Mouse (Mus musculus): Measurements from ENCODE around the gene Dnase1l2.

Dnase1l2 gene

GRCm38 (mm10) chr17:24442632-24443155, at the start of gene Dnase1l2:
TSS of gene Dnase1l2 (minus strand) at chr17:24443105.
- WGBS, result 53% methylated on average over 7 of the region's 7 CpGs

DNA sequence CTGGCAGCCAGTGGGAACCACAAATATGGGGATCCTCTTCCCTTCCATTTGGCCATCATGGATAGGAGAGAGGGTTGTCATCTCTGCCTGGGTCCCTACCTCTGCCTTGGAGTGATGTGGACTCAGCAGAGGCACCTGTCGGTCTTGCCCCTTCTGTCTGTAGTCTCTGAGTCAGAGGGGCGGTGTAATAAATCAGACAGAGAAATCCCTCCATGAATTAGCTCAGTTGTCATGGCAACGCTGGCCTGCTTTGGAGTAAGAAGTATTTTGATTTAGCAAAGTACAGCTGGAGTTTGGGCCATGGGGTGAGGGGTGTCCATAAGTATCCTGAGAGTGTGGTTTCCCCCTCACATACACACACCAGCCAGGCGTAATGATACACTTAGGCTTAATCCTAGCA, 47.5 kb upstream of the Dnase1l2 start:
- 51% methylated on average over 4 of the region's 4 CpGs for WGBS

GRCm38 (mm10) chr17:24489265-24490030, 46.5 kb upstream of the Dnase1l2 start:
- 21% methylated on average over 19 of the region's 19 CpGs for WGBS

DNA sequence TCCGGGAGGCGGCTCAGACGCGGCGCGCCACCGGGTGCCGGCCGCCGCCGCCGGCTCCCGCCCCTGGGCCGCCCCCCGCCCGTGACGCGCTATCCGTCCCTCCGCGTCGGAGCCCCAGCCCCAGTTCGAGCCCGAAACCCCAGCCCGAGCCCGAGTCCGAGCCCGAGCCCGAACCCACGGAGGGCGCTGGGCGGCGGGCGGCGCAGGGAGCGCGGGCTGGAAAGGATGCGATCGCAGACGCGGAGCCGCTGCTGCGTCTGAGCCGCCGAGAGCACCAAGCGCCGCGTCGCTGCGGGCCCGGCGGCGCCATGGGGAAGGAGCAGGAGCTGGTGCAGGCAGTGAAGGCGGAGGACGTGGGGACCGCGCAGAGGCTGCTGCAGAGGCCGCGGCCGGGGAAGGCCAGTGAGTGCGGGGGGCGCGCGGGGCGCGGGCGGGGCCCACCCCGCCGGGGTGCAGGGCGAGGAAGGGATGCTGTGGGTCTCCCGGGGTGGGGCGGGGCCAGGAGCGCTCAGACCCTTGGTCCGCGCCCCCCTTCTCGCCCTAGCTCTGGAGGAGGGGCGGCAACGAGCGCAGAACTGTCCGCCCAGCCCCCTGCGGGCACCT, 45.9 kb upstream of the Dnase1l2 start:
- under 1% methylated on average over 70 of the region's 81 CpGs for WGBS

DNA sequence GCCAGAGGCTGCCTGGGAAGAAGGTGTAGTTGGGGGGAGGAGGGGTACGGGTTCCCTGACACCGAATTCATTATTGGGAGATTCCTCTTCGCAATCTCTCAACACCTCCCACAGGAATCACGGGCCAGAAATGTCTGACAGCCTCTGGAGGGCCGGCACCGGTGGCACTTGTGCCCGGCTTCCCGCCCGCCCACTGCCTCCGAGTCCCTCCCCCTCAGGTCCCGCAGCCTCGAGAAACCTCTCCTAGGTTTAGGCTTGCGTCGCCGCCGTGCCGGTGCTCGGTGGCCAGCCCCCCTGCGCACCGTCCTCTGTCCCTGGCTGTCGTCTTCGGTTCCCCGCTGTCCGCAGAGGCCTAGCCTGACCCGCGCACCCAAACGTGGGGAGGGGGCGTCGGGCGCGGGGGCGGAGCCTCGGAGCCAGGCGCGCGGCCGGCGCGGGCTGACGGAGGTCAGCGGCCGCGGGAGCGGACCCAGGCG, 45.3 kb upstream of the Dnase1l2 start, which contains the start of gene Caskin1:
TSS of gene Caskin1 (plus strand) at position 416 of the 476 bp plus-strand sequence.
- WGBS, result 1% methylated on average over 45 of the region's 45 CpGs

DNA sequence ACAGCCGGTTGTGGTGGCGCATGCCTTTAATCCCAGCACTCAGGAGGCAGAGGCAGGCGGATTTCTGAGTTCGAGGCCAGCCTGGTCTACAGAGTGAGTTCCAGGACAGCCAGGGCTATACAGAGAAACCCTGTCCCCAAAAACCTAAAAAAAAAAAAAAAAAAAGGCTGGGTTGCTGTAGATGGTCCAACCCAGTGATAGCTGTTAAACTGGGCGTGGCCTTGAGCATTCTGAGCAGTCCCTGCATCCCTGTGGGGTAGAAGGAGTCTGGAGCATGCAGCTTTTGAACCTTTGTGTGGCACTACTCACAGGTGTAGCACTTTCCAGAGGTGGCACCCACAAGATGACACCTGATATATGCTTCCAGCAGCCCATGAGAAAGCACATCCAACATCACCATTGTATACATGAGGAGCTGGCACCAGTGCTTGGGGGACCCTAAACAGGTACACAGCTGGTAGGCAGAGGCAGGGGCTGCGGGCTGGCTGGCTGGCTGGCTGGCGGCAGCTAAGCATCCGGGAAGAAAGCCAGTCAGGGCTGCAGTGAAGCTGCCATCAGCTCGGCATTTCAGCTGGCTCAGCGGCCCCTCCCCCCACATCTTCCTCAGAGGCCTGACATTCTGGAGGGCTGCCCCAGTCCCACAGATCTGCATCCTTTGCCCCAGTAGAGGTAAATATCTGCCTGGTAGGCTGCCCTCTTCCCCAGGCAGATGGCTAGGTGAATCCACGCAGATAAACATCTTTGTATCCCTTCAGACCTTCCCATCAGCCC, 42.4 kb upstream of the Dnase1l2 start:
- 47% methylated on average over 11 of the region's 11 CpGs for WGBS

GRCm38 (mm10) chr17:24483495-24483894, 40.6 kb upstream of the Dnase1l2 start:
- WGBS, result 95% methylated on average over 3 of the region's 3 CpGs

DNA sequence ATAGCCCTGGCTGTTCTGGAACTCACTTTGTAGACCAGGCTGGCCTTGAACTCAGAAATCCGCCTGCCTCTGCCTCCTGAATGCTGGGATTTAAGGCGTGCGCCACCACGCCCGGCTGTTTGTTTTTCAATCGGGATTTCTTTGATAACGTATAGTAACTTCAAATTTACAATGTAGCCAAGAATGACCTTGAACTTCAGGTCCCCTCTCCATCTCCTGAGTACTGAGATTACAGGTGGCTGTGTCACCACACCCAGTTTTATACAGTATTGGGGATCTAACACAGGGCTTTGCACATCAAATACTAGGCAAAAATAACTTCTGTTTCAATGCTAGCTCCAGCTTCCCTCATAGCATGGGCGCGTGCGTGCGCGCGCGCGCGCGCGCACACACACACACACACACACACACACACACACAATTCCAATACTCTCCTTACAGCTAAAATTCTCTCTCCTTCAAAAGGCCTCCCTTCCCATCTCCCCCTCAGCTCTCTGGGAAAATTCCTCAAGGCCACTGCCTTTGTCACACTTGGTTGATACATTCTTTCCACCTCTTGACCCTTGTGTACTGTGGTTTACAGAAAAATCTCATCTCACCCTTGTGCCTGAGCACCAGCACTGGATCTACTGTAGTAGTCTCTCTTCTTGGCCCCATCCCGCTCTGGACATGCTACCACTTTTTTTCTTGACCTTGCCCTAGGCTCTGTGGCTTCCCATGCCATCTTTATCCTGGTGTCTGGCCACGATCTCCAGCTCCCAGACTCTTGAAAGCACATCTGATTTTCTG, 38.3 kb upstream of the Dnase1l2 start:
- WGBS, result 93% methylated on average over 20 of the region's 20 CpGs

GRCm38 (mm10) chr17:24480201-24480826, 37.4 kb upstream of the Dnase1l2 start:
- WGBS, result 44% methylated on average over 3 of the region's 3 CpGs

GRCm38 (mm10) chr17:24479431-24479830, 36.5 kb upstream of the Dnase1l2 start:
- 17% methylated on average over 1 of the region's 1 CpGs for WGBS

GRCm38 (mm10) chr17:24478663-24479380, 35.9 kb upstream of the Dnase1l2 start, which contains the start of gene Mlst8:
TSS of gene Mlst8 (minus strand) at chr17:24479078.
- under 1% methylated on average over 48 of the region's 48 CpGs for WGBS

GRCm38 (mm10) chr17:24477985-24478600, 35.2 kb upstream of the Dnase1l2 start:
- WGBS, result 39% methylated on average over 11 of the region's 11 CpGs

DNA sequence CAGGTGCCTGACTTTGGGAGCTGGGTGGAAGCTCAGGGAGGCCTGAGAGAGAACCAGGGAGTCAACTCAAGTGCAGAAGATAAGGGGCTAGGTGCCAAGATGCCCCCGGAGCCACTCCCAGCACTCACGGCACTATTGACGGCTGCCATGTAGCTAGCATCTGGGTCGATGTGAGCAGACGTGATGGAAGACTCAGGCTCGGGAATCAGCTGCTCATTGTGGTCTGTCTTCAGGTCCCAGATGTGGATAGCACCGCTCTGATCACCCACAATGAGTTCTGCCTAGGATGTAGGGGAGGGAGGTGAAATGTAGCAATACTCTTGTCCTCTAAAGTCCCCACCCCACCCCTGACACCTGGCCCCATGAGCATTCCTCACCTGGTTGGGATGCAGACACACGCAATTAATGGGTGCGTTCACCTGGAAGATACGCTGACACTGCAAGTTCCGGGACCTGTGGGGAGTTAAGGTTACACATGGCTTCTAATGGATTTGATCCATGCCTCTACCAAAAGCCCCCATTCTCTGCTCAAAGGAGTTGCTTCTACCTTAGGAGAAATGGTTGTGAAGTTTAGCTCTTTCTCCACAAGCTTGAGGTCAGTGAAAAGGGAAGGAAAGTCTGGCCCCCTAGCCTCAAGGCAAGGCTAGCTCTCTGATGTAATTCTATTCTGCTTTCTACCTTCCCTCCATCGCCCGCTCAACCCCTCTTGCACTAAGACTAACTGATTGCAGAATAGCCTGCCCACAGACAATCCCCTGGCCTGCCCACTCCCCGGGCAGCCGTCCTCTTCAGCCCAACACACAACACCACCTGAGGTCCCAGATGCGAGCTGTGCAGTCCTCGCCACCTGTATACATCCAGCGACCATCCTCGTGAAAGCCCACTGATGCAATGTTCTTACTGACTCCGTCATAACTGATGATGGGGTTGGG, 34.4 kb upstream of the Dnase1l2 start:
- 90% methylated on average over 20 of the region's 20 CpGs for WGBS

GRCm38 (mm10) chr17:24476022-24476776, 33.3 kb upstream of the Dnase1l2 start:
- 86% methylated on average over 10 of the region's 10 CpGs for WGBS

- WGBS, result 90% methylated on average over 6 of the region's 6 CpGs
These were observed 32.7 kb upstream of the Dnase1l2 start for GRCm38 (mm10) chr17:24475586-24475985.

- WGBS, result 56% methylated on average over 5 of the region's 5 CpGs
These were observed 31.7 kb upstream of the Dnase1l2 start for GRCm38 (mm10) chr17:24474557-24474956.

- WGBS, result 62% methylated on average over 6 of the region's 6 CpGs
These were observed 30.8 kb upstream of the Dnase1l2 start, which contains the start of gene Bricd5 for GRCm38 (mm10) chr17:24473612-24474275. TSS of gene Bricd5 (plus strand) at chr17:24473884.

Data from cerebral cortex, adult 2 months (tissue).